Mouse (Mus musculus) liver, adult 10 weeks (tissue): Measurements from ENCODE around the gene 4930432M17Rik. TPM values are rescaled to one million over a fixed set of nuclear protein-coding genes. Genes with fewer than 3 reads are reported as not detected.

Experiments
- polyA plus RNA-seq: library from polyadenylated mRNA; stranded (reverse); fragments of 350-450 nt; fragmentation: Illumina TruSeq; extraction: RNeasy Lipid Tissue Mini Kit (QIAGEN cat#74804); gene quantifications from one replicate; pipeline ENCODE4 v1.2.3, GENCODE M21; 2014; ENCODE audit warnings: low read depth, low replicate concordance

4930432M17Rik gene
- not detected for polyA plus RNA-seq

GRCm38 (mm10) chr3:121670462-121670861, at the start of gene 4930432M17Rik:
4930432M17Rik (plus strand) TSS chr3:121670762.

DNA sequence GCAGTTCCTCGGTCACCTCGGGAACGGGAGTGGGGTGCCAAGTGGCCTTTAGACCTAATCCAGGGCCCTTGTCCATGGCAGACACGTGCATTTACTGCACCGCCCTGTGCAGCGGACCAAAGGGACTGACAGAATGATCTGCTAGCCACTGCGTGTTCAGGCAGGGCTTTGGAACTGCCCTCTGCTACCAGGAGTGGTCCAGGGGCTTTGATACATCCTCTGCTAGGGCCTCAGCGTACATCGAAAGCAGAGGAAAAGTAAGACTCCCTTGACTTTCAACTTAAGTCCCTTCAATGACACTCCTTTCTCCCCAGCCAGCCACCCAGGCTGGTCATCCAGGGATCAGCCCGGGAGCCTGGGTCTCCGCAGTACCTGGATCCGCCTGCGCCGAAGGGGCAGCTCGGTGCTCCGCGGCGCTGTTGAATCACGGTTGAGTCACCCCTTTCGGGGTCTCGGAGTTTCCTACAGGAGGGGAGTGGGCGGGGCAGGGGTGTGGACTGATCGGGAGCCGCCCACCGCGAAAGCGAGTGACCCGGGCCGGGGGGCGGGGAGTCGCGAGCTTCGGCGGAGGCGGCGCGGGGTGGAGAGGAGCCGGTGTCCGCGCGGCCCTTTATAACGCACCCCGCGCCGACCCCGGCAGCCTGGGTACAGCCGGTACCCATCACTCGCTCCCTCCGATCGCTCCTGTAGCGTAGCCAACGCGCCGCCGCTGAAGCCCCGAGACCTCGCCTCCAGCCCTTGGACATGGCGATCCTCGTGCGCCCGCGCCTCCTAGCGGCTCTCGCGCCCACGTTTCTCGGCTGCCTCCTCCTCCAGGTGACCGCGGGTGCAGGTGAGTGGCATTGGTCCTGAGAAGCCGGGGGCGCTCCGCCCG, 52.6 kb downstream of the 4930432M17Rik start, which contains the start of gene F3:
F3 (plus strand) TSS at position 567 of the 874 bp plus-strand sequence.

Other genes with a start within 250 kb of the 4930432M17Rik start
- 167 TPM for gene Cnn3, start 244.3 kb upstream of the 4930432M17Rik start, polyA plus RNA-seq
- gene Slc44a3, start 138.4 kb upstream of the 4930432M17Rik start, polyA plus RNA-seq, result 13.7 TPM
- gene F3, start 52.8 kb downstream of the 4930432M17Rik start, polyA plus RNA-seq, result 10.4 TPM
- gene Abcd3, start 144.5 kb downstream of the 4930432M17Rik start, polyA plus RNA-seq, result 871 TPM